Mouse (Mus musculus): ENCODE data around the gene Rab30. TPM values are rescaled to one million over a fixed set of nuclear protein-coding genes. Genes with fewer than 3 reads are reported as not detected.

The Rab30 gene
- total and polyA plus RNA-seq, 3 experiments, result 39.1 to 105 (median 66.2) TPM

- Histone ChIP-seq H3K4me3 (replicated peaks in 1 of 3; ENCODE audit: low read depth in 2 of 3, low read length in 2 of 3, poor library complexity in 1 of 3) (peak overlapping the region; percentile 67 to 73 (median 69)), H3K4me2 (ENCODE audit: insufficient read depth, low read depth, poor library complexity, severe bottlenecking) (peak overlapping the region; percentile 96), H3K9ac (ENCODE audit: insufficient read depth, low read depth) (peak overlapping the region; percentile 96), H3K4me1 (ENCODE audit: control insufficient read depth in 1 of 2, insufficient read depth in 2 of 2) (peaks cover 7 to 48% of the 10 kb centered on the region in 2 experiments; a peak in 3 of 4 replicates), H3K27me3 (replicated peaks) (peaks cover 11% of the 10 kb centered on the region), H3K27ac (ENCODE audit: insufficient read depth, low read depth) (peak overlapping the region; percentile 61), H3K79me2 (replicated peaks; ENCODE audit: control insufficient read depth, extremely low read depth, insufficient read depth, poor library complexity, severe bottlenecking) (peaks cover 19% of the 10 kb centered on the region), H3K36me3 (replicated peaks in 1 of 2; ENCODE audit: control insufficient read depth in 1 of 2, insufficient read depth in 1 of 2, low read length in 1 of 2) (peaks cover 8 to 26% of the 10 kb centered on the region in 2 experiments), H3K9me3 (replicated peaks; ENCODE audit: low read length) (no peaks in the 10 kb centered on the region)
- no peak for DNase-seq (ENCODE audit: extremely low read depth)
- dilution Hi-C loops (cut with MboI; ENCODE audit: extremely low pct_ligation_motif_present, extremely low pct_unique_long_range_greater_than_20kb, low sequenced_read_pairs) (no loop called here), in situ Hi-C loops (cut with MboI; ENCODE audit: low pct_ligation_motif_present, low pct_unique_long_range_greater_than_20kb, low sequenced_read_pairs) (no loop called here)
- TF ChIP-seq JUND (conservative IDR thresholded peaks at IDR 0.05; ENCODE audit: low read depth, low read length), result no peak
- TF ChIP-seq SIN3A (IDR thresholded peaks at IDR 0.05; ENCODE audit: low read length), result peak; percentile 13; the same call in 1 of the 2 replicates
- TF ChIP-seq USF1 (IDR thresholded peaks at IDR 0.05; ENCODE audit: low read depth, low read length), result no peak
- no peak for TF ChIP-seq POLR2A (IDR thresholded peaks at IDR 0.05; ENCODE audit: low read depth, low read length)
- TF ChIP-seq PAX5 (IDR thresholded peaks at IDR 0.05; ENCODE audit: low read length), result no peak
- no peak for TF ChIP-seq MYC (IDR thresholded peaks at IDR 0.05; ENCODE audit: low read depth, low read length)
- TF ChIP-seq NELFE (IDR thresholded peaks at IDR 0.05; ENCODE audit: low read depth, low read length), result no peak
These were observed 840 bp upstream of the Rab30 start for GRCm38 (mm10) chr7:92740411-92741115.

- H3K9me3 ChIP-seq (replicated peaks; ENCODE audit: low read length), result no peaks in the 10 kb centered on the region
- H3K79me2 ChIP-seq (replicated peaks; ENCODE audit: control insufficient read depth, extremely low read depth, insufficient read depth, poor library complexity, severe bottlenecking), result peaks cover 17% of the 10 kb centered on the region
- H3K27ac ChIP-seq (ENCODE audit: insufficient read depth, low read depth), result no peak overlapping the region
- peak overlapping the region; percentile 49 for H3K9ac ChIP-seq (ENCODE audit: insufficient read depth, low read depth)
- H3K36me3 ChIP-seq (replicated peaks in 1 of 2; ENCODE audit: control insufficient read depth in 1 of 2, insufficient read depth in 1 of 2, low read length in 1 of 2), result peaks cover 3 to 16% of the 10 kb centered on the region in 2 experiments
- peaks cover 11% of the 10 kb centered on the region for H3K27me3 ChIP-seq (replicated peaks)
- H3K4me2 ChIP-seq (ENCODE audit: insufficient read depth, low read depth, poor library complexity, severe bottlenecking), result peak overlapping the region; percentile 100
- DNase-seq (ENCODE audit: extremely low read depth), result no peak
- H3K4me3 ChIP-seq (replicated peaks in 1 of 3; ENCODE audit: low read depth in 2 of 3, low read length in 2 of 3, poor library complexity in 1 of 3), result peak overlapping the region; percentile 67 to 74 (median 69)
- in situ Hi-C loops (cut with MboI; ENCODE audit: low pct_ligation_motif_present, low pct_unique_long_range_greater_than_20kb, low sequenced_read_pairs), result no loop called here
- peaks cover 5 to 43% of the 10 kb centered on the region in 2 experiments; a peak in 2 of 4 replicates for H3K4me1 ChIP-seq (ENCODE audit: control insufficient read depth in 1 of 2, insufficient read depth in 2 of 2)
- TF ChIP-seq SMC3 (IDR thresholded peaks at IDR 0.05; ENCODE audit: low read depth, low read length) (no peak), NELFE (IDR thresholded peaks at IDR 0.05; ENCODE audit: low read depth, low read length) (no peak)
- dilution Hi-C loops (cut with MboI; ENCODE audit: extremely low pct_ligation_motif_present, extremely low pct_unique_long_range_greater_than_20kb, low sequenced_read_pairs), result no loop called here
These were observed 452 bp downstream of the Rab30 start for GRCm38 (mm10) chr7:92741861-92742249.

- H3K4me1 ChIP-seq (ENCODE audit: control insufficient read depth in 1 of 2, insufficient read depth in 2 of 2), result peaks cover 5 to 39% of the 10 kb centered on the region in 2 experiments; a peak in 2 of 4 replicates
- peaks cover 17% of the 10 kb centered on the region for H3K79me2 ChIP-seq (replicated peaks; ENCODE audit: control insufficient read depth, extremely low read depth, insufficient read depth, poor library complexity, severe bottlenecking)
- TF ChIP-seq MEF2A (IDR thresholded peaks at IDR 0.05; ENCODE audit: borderline replicate concordance, low read depth, low read length), result no peak
- peak; percentile 63; the same call in 1 of the 2 replicates for TF ChIP-seq MXI1 (IDR thresholded peaks at IDR 0.05; ENCODE audit: low read depth, low read length)
- TF ChIP-seq JUND (conservative IDR thresholded peaks at IDR 0.05; ENCODE audit: low read depth, low read length), result no peak
- no peak for TF ChIP-seq E2F4 (IDR thresholded peaks at IDR 0.05; ENCODE audit: insufficient replicate concordance, low read depth, low read length)
- TF ChIP-seq BHLHE40 (IDR thresholded peaks at IDR 0.05; ENCODE audit: low read depth, low read length), result peak; percentile 33; the same call in 1 of the 2 replicates
- TF ChIP-seq TBP (conservative IDR thresholded peaks at IDR 0.05; ENCODE audit: low read depth, low read length), result 0 out of 2 replicates have a peak, but pooled peaks have one; percentile 42
- no peak for TF ChIP-seq ETS1 (conservative IDR thresholded peaks at IDR 0.05; ENCODE audit: low read depth, low read length)
- TF ChIP-seq ZNF384 (IDR thresholded peaks at IDR 0.05; ENCODE audit: low read depth, low read length), result no peak
- no peak overlapping the region for H3K27ac ChIP-seq (ENCODE audit: insufficient read depth, low read depth)
- peak overlapping the region; percentile 49; the same call in 1 of the 2 replicates for H3K9ac ChIP-seq (ENCODE audit: insufficient read depth, low read depth)
- peaks cover 3 to 12% of the 10 kb centered on the region in 2 experiments for H3K36me3 ChIP-seq (replicated peaks in 1 of 2; ENCODE audit: control insufficient read depth in 1 of 2, insufficient read depth in 1 of 2, low read length in 1 of 2)
- peaks cover 11% of the 10 kb centered on the region for H3K27me3 ChIP-seq (replicated peaks)
- no peak for DNase-seq (ENCODE audit: extremely low read depth)
- no peaks in the 10 kb centered on the region for H3K9me3 ChIP-seq (replicated peaks; ENCODE audit: low read length)
- in situ Hi-C loops (cut with MboI; ENCODE audit: low pct_ligation_motif_present, low pct_unique_long_range_greater_than_20kb, low sequenced_read_pairs), result no loop called here
- dilution Hi-C loops (cut with MboI; ENCODE audit: extremely low pct_ligation_motif_present, extremely low pct_unique_long_range_greater_than_20kb, low sequenced_read_pairs), result no loop called here
- peak overlapping the region; percentile 100 for H3K4me2 ChIP-seq (ENCODE audit: insufficient read depth, low read depth, poor library complexity, severe bottlenecking)
- peak overlapping the region; percentile 67 to 74 (median 69) for H3K4me3 ChIP-seq (replicated peaks in 1 of 3; ENCODE audit: low read depth in 2 of 3, low read length in 2 of 3, poor library complexity in 1 of 3)
These were observed 938 bp downstream of the Rab30 start for GRCm38 (mm10) chr7:92742341-92742741.
